Mouse (Mus musculus) thymus, adult 2 months (tissue): ENCODE data around the gene Tceanc.

Source experiments
- CTCF ChIP-seq: fragments of 200-500 bp; IDR thresholded peaks from 2 replicates; pipeline ENCODE4 v1.5.1; 2012; ENCODE audit warnings: mild to moderate bottlenecking, control low read depth, low read length, moderate library complexity, borderline replicate concordance; ENCODE audit not compliant: control insufficient read depth, poor library complexity, insufficient read depth; ENCODE audit errors: extremely low read depth
- POLR2A ChIP-seq: fragments of 200-500 bp; IDR thresholded peaks from 2 replicates; pipeline ENCODE4 v1.6.1; 2012; ENCODE audit warnings: mild to moderate bottlenecking, low read length, control low read depth, moderate library complexity; ENCODE audit not compliant: control insufficient read depth, poor library complexity, insufficient read depth; ENCODE audit errors: extremely low read depth

GRCm38 (mm10) chrX:166518345-166518744 lies at the start of gene Tceanc:
- TF ChIP-seq CTCF (no peak), POLR2A (no peak)
